Mouse (Mus musculus) CH12.LX (cell line): Measurements from ENCODE around the gene Ckap4.

Experiments
- CTCF ChIP-seq, 2 experiments: IDR thresholded peaks in 1 of 2; conservative IDR thresholded peaks in 1 of 2; 2 replicates each; pipeline ENCODE4 v1.5.1; 2011 to 2012; ENCODE audit warnings: low read depth in 2 of 2, low read length in 2 of 2, improper control_type of control experiment in 1 of 2, inconsistent platforms in 1 of 2, mild to moderate bottlenecking in 1 of 2, moderate library complexity in 1 of 2
- KAT2A ChIP-seq: IDR thresholded peaks from 2 replicates; pipeline ENCODE4 v1.6.1; 2012; ENCODE audit warnings: low read length, improper control_type of control experiment, inconsistent platforms; ENCODE audit not compliant: insufficient replicate concordance
- MEF2A ChIP-seq: IDR thresholded peaks from 2 replicates; pipeline ENCODE4 v1.6.1; 2014; ENCODE audit warnings: low read depth, mild to moderate bottlenecking, inconsistent platforms, low read length, improper control_type of control experiment, borderline replicate concordance
- NELFE ChIP-seq: IDR thresholded peaks from 2 replicates; pipeline ENCODE4 v1.6.1; 2011; ENCODE audit warnings: low read depth, low read length, improper control_type of control experiment
- POLR2AphosphoS2 ChIP-seq: IDR thresholded peaks from 2 replicates; pipeline ENCODE4 v1.6.1; 2011; ENCODE audit warnings: low read depth, low read length, improper control_type of control experiment
- SMC3 ChIP-seq: IDR thresholded peaks from 2 replicates; pipeline ENCODE4 v1.6.1; 2011; ENCODE audit warnings: low read depth, low read length, improper control_type of control experiment

- TF ChIP-seq MEF2A (no peak), KAT2A (no peak), CTCF (conservative IDR thresholded peaks at IDR 0.05 in 1 of 2, IDR thresholded peaks at IDR 0.05 in 1 of 2; ENCODE audit: low read depth in 2 of 2, low read length in 2 of 2) (no peak), SMC3 (no peak), NELFE (no peak), POLR2AphosphoS2 (no peak)
Measured at GRCm38 (mm10) chr10:84539651-84540050, 5.8 kb upstream of the Ckap4 start.
